Mouse (Mus musculus): ENCODE data around the gene Gas2. TPM values are rescaled to one million over a fixed set of nuclear protein-coding genes. Genes with fewer than 3 reads are reported as not detected.

The Gas2 gene
- polyA plus RNA-seq, 1 experiment from 2014 or later = 29.8 TPM

Other genes starting within 250 kb of the Gas2 start
- gene Slc17a6, start 240.0 kb upstream of the Gas2 start, polyA plus RNA-seq (2016; fragmentation: Nextera tagmentation; extraction: Ambion mirVana) = 38.4 and 39.4 TPM in 2 replicates
- gene Fancf, start 252 bp downstream of the Gas2 start, polyA plus RNA-seq (2016; fragmentation: Nextera tagmentation; extraction: Ambion mirVana) = 12.4 and 16.8 TPM in 2 replicates
- gene Svip, start 144.0 kb downstream of the Gas2 start, polyA plus RNA-seq (2016; fragmentation: Nextera tagmentation; extraction: Ambion mirVana) = 19.1 and 21.1 TPM in 2 replicates
- not detected in 2 replicates for gene 1700015G11Rik, start 153.7 kb downstream of the Gas2 start, polyA plus RNA-seq (2016; fragmentation: Nextera tagmentation; extraction: Ambion mirVana)